Mouse (Mus musculus) forebrain, embryonic 11.5 days (tissue): ENCODE measurements around the gene Ocel1. TPM values are rescaled to one million over a fixed set of nuclear protein-coding genes. Genes with fewer than 3 reads are reported as not detected.

Source experiments
- ATAC-seq: fragments of 200-750 bp; cut with Nextera tagmentation; replicated peaks from 2 replicates; pipeline ENCODE4 v1.8.0; 2017; ENCODE audit warnings: moderate TSS enrichment; ENCODE audit not compliant: low FRiP score
- DNase-seq: peaks from one replicate; pipeline ENCODE4 v3.0.0-alpha.2; 2017; ENCODE audit warnings: low spot score
- H3K27ac ChIP-seq: fragments of 300-500 bp; sonication (generic); 2 replicates; pipeline ENCODE4 v1.5.1; 2014; ENCODE audit warnings: low read depth, low read length
- H3K27me3 ChIP-seq: fragments of 300-500 bp; sonication (generic); 2 replicates; pipeline ENCODE4 v1.6.1; 2014; ENCODE audit warnings: mild to moderate bottlenecking, low read length, mixed read lengths; ENCODE audit not compliant: control insufficient read depth, insufficient read depth
- H3K36me3 ChIP-seq: fragments of 300-500 bp; sonication (generic); 2 replicates; pipeline ENCODE4 v1.6.1; 2014; ENCODE audit warnings: mild to moderate bottlenecking, low read length, moderate library complexity, mixed read lengths; ENCODE audit not compliant: control insufficient read depth, insufficient read depth
- H3K4me1 ChIP-seq: fragments of 300-500 bp; sonication (generic); replicated peaks from 2 replicates; pipeline ENCODE4 v1.6.1; 2014; ENCODE audit warnings: low read length, mixed read lengths; ENCODE audit not compliant: control insufficient read depth, insufficient read depth
- H3K4me2 ChIP-seq: fragments of 300-500 bp; sonication (generic); 2 replicates; pipeline ENCODE4 v1.6.1; 2014; ENCODE audit warnings: low read depth, mild to moderate bottlenecking, low read length, moderate library complexity, mixed read lengths; ENCODE audit not compliant: severe bottlenecking
- H3K4me3 ChIP-seq: fragments of 300-500 bp; sonication (generic); 2 replicates; pipeline ENCODE4 v1.5.1; 2014; ENCODE audit warnings: low read depth, low read length
- H3K9ac ChIP-seq: fragments of 300-500 bp; sonication (generic); 2 replicates; pipeline ENCODE4 v1.6.1; 2014; ENCODE audit warnings: low read length
- H3K9me3 ChIP-seq: fragments of 300-500 bp; sonication (generic); 2 replicates; pipeline ENCODE4 v1.6.1; 2016; ENCODE audit warnings: low read length, mixed read lengths; ENCODE audit not compliant: control insufficient read depth
- WGBS: fragments of 180-500 bp; shearing (Covaris S2); extraction: QIAGEN DNeasy Blood & Tissue Kit; methylation state at CpG from one replicate; pipeline ENCODE4 v1.1.7; 2014; 5-methylcytosine and 5-hydroxymethylcytosine counted together
- polyA plus RNA-seq: library from polyadenylated mRNA; unstranded; fragments of >200 nt; fragmentation: Nextera tagmentation; extraction: Ambion mirVana; gene quantifications from 2 replicates; pipeline ENCODE4 v1.2.1, GENCODE M21; 2014

The Ocel1 gene
- polyA plus RNA-seq, 1 experiment from 2014 or later = 3.3 TPM

DNA sequence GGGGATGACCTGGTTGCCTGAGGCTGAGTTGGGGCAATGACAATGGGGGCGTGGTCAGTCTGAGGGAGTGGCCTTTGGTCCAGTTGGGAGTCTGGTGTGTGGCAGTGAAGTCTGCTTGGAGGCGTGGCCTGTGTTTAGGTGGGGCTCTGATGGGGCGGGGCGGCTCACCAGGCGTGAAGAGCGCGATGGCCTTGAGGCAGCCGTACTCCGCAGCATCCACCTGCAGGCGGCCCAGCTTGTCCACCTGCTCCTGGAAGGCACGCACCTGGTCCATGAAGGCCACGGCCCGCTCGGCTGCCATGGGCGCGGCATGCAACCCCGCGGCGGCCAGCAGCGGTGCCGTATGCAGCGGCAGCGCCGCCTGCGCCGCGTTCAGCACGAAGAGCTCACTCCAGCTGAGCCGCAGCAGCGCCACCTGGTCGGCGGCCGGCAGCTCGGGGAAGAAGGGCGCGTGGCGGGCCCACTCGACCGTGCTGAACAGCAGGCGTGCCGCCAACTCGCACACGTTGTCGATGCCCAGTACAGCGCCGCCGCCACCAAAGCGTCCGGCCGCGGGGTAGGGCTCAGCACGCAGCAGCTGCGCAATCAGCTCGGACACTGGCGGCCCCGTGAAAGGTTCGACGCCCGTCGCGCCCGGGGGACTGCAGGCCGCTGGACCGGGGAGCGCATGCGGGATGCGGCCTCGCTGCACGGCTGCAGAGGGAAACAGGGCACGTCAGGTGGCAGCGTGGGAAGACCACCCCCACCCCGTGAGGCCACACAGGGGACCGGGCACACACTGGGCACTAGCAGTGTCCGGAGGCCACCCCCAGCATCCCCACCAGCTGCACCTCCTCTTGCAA is 4.7 kb downstream of the Ocel1 start:
- ATAC-seq (peak; percentile 10; the same call in 1 of the 2 replicates), DNase-seq (peak; percentile 80)
- Histone ChIP-seq H3K4me1 (peaks cover 36% of the 10 kb centered on the region), H3K27me3 (no peaks in the 10 kb centered on the region), H3K36me3 (no peaks in the 10 kb centered on the region; the same call in 1 of the 2 replicates), H3K9ac (peak overlapping the region; percentile 33; the same call in 1 of the 2 replicates), H3K9me3 (no peaks in the 10 kb centered on the region), H3K27ac (no peak overlapping the region), H3K4me2 (peak overlapping the region; percentile 56), H3K4me3 (peak overlapping the region; percentile 25)
- WGBS = 7% methylated on average over 73 of the region's 74 CpGs

DNA sequence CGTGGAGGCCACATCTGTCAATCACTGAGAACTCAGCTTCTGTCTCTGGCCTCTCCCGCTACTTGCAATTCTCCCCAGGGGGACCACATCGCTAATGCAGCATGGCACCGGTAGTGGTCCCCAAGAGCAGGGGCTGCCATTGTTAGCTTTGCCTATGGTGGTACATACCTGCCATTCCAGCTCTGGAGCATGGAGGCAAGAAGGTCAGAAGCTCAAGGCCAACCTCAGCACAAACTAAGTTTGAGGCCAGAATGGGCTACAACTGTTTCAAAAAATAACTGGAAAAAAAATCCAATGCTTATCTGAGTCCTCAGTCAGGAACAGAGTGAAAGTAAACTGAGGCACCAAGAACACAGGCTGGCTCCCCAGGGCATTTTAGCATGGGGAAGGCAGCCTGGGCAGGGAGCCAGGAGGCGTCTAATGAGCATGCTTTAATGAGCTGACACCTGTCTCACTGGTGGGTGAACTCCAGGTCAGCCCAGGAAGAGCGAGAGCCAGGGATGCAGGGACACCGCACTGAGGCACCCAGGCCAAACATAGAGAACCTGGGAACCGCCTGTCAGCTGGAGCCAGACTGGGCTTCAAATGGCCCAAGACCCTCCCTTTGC is 5.4 kb downstream of the Ocel1 start:
- Histone ChIP-seq H3K27me3 (no peaks in the 10 kb centered on the region), H3K9me3 (no peaks in the 10 kb centered on the region), H3K4me3 (peak overlapping the region; percentile 25; the same call in 1 of the 2 replicates), H3K27ac (no peak overlapping the region), H3K36me3 (no peaks in the 10 kb centered on the region; the same call in 1 of the 2 replicates), H3K4me1 (peaks cover 35% of the 10 kb centered on the region), H3K9ac (peak overlapping the region; percentile 33; the same call in 1 of the 2 replicates), H3K4me2 (peak overlapping the region; percentile 56)
- DNase-seq (no peak), ATAC-seq (no peak)
- 43% methylated on average over 8 of the region's 8 CpGs for WGBS

DNA sequence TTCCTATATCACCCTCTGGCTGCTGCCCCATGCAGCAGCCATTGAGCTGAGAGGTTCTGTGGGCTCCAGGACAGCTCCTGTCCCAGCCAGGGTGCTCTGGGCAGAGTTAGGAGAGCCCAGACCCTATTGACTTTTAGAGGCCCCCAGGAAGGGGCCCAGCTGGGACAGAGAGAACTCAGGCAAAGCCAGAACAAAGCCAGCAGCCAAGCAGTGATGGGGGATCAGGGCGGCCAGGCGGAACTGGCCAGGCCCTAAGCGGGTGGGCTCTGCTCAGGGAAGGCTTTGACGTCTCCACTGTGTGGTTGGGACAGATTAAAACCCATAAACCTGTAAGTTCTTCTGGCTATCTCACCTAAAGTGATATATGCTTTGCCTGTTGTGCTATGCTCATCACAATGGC is 7.9 kb downstream of the Ocel1 start:
- no peaks in the 10 kb centered on the region for H3K27me3 ChIP-seq
- DNase-seq (no peak), ATAC-seq (no peak)
- peak overlapping the region; percentile 88 for H3K4me3 ChIP-seq
- H3K27ac ChIP-seq = no peak overlapping the region
- peak overlapping the region; percentile 16 for H3K9ac ChIP-seq
- H3K4me1 ChIP-seq = peaks cover 49% of the 10 kb centered on the region
- 19% methylated on average over 4 of the region's 4 CpGs for WGBS
- H3K36me3 ChIP-seq = no peaks in the 10 kb centered on the region; the same call in 1 of the 2 replicates
- H3K9me3 ChIP-seq = no peaks in the 10 kb centered on the region
- H3K4me2 ChIP-seq = peak overlapping the region; percentile 98; the same call in 1 of the 2 replicates

DNA sequence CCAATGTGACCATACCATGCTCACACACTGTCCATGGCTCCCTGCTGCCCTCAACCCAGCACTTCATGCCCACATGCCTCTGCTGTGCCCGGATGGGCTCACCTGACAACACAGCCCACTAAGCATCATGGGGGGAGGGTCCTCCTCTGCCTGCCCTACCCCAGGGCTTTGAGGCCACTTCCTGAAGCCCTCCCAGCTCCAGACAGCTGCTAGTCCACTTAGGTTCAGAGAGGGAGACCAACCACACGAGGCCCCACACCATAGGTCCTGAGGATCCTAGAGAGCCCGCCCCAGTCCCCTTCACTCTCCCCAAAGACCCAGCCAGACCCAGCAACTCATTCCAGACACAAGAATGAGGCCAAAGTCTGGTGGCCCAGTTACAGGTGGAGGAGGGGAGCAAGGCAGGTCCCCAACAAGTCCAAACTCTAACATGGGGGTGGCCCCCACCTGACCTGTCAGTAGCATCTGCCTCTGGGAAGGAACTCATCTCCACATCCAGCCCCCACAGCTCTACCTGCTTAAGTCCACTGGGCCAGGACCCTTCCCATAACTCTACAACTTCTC is 8.5 kb downstream of the Ocel1 start:
- Histone ChIP-seq H3K4me1 (peaks cover 49% of the 10 kb centered on the region), H3K27me3 (no peaks in the 10 kb centered on the region), H3K9me3 (no peaks in the 10 kb centered on the region), H3K4me2 (peak overlapping the region; percentile 98), H3K4me3 (peak overlapping the region; percentile 88), H3K27ac (no peak overlapping the region), H3K36me3 (no peaks in the 10 kb centered on the region; the same call in 1 of the 2 replicates), H3K9ac (peak overlapping the region; percentile 91)
- DNase-seq = no peak
- WGBS = 34% methylated on average over 3 of the region's 3 CpGs
- no peak for ATAC-seq

DNA sequence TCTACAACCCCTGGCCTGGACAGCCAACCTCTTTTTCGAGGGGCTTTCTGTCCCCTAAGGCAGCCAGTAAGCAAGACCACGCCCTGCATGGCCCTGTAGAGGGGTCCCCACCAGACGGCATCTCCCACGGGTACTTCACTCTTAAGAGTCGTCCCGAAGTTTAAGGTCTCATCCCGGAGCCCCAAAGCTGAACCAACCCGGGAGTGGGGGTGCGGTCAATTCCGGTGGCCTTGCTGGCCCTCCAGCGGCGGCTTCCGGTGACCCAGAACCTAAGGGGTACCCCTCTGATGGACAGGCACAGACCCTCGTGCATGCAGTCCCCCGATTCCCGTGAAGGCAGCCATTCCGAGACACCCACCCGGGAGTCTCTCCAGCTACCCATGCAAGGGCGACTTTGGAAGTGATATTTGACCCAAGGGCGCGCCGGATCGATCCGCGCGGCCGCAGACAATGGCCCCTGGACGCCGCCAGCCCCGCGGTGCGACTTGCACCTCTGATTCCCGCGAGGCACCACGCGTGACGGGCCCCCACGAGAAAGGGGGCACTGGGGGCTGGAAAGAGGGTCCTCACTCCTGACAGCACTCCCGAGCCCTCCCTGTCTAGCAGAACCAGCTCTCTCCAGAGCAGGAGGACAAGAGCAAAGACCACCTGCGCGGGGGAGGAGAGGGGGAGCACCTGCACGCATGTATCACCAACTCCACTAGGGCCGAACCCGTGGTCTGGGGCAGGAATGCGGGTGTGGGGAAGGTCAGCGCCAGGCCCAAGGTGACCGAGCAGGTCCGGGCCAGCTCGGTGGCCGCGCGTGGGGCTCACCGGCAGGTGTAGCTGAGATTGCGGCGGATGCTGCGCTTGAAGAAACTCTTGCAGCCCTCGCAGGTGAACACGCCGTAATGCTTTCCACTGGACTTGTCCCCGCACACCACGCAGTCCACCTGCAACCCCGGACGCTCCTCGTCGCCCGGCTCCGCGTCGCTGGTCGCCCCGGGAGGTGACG is 9.4 kb downstream of the Ocel1 start:
- Histone ChIP-seq H3K9ac (peak overlapping the region; percentile 91), H3K4me2 (peak overlapping the region; percentile 98), H3K36me3 (no peaks in the 10 kb centered on the region; the same call in 1 of the 2 replicates), H3K9me3 (no peaks in the 10 kb centered on the region), H3K4me3 (peak overlapping the region; percentile 88), H3K27ac (no peak overlapping the region; the same call in 1 of the 2 replicates), H3K27me3 (no peaks in the 10 kb centered on the region), H3K4me1 (peaks cover 46% of the 10 kb centered on the region)
- 1% methylated on average over 72 of the region's 72 CpGs for WGBS
- DNase-seq (peak; percentile 69), ATAC-seq (no peak)

DNA sequence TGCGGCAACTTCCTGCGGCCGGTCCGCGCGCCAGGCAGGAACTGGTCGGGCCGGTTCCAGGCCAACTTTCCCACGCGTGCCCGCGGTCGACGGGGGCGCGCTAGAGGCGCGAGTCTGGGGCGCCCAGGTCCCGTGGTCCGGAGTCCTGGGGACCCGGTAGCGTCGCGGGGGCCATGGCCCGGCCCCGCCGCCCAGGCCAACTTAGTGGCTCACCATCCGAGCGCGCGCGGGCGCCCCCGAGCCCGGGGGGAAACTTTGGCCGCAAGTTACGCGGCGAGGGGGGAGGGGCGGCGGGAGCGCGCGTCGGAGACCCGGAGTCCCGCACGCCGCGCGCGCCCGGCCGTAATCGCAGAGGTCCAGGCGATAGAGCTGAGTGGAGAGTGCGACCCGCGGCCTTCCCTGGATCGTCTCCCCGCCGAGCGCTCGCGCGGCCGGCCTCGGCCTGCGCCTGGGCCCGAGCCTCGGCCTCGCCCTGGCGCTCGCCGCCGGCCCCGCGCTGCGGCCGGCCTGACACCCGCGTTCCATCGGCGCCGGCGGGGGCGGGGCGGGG is 10.4 kb downstream of the Ocel1 start, which contains the start of gene Nr2f6:
TSS of gene Nr2f6 (minus strand) at position 540 of the 550 bp plus-strand sequence.
- Histone ChIP-seq H3K9me3 (no peaks in the 10 kb centered on the region), H3K9ac (peak within 1 kb of the TSS; percentile 91), H3K27me3 (no peaks in the 10 kb centered on the region), H3K27ac (peak within 1 kb of the TSS; percentile 91), H3K4me2 (peak within 1 kb of the TSS; percentile 98), H3K36me3 (no peaks in the 10 kb centered on the region; the same call in 1 of the 2 replicates), H3K4me3 (peak within 1 kb of the TSS; percentile 88), H3K4me1 (peaks cover 36% of the 10 kb centered on the region)
- WGBS = under 1% methylated on average over 55 of the region's 89 CpGs
- DNase-seq (peak; percentile 88), ATAC-seq (peak; percentile 26; the same call in 1 of the 2 replicates)

DNA sequence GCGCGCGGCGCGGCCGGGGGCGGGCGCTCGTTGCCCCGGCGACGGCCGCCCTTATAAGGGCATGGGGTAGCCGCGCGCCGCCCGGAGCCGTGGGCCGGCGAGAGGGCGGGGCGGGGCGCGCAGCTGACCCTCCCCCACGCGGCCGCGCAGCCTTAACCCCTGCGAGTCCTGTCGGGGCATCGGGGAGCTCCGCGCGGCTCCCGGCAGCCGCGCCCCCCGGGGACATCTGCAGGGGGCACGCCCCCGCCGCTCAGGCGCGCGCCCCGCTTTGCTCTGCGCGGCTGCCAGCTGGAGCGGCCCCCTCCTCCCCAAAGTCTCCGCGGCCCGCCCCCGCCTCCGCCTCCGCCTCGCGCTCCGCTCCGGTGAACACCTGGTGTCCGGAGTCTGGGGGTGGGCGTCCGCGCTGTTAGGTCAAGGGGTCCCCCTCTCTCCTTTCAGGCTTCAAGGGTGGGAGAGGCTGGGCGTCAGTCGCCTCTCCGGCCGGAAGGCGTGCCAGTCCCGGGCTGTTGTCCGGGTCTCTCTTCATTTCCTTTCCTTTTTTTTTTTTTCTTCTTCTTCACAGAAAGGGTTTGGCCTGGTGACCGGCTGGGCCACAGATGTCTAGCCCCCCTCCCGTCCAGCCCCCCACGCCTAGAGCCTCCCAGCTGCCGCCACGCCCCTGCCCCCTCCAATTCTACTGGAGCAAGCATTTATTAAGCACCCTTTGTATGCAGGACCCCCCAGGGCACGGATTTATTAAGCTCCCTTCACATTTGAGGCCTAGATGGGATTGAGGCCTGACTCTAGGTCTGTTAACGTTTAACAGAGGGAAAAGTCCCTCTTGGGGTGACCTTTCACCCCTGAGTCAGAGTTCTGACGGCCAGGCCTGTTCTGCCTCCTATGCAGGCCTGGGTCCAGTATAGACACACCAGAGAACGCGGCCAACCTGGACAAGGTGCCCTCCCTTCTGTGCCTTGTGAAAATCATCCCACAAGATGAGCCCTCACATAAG is 11.2 kb downstream of the Ocel1 start:
- WGBS = 2% methylated on average over 37 of the region's 80 CpGs
- peaks cover 33% of the 10 kb centered on the region for H3K4me1 ChIP-seq
- peak; percentile 92 for DNase-seq

More for the DNA sequence above, 11.2 kb downstream of the Ocel1 start:
- Histone ChIP-seq H3K9me3 (no peaks in the 10 kb centered on the region), H3K4me2 (peak overlapping the region; percentile 98), H3K9ac (peak overlapping the region; percentile 91), H3K36me3 (no peaks in the 10 kb centered on the region; the same call in 1 of the 2 replicates), H3K27me3 (no peaks in the 10 kb centered on the region), H3K27ac (peak overlapping the region; percentile 91), H3K4me3 (peak overlapping the region; percentile 88)
- ATAC-seq = peak; percentile 87
